Mouse (Mus musculus) forebrain, embryonic 13.5 days (tissue): ENCODE measurements around the gene Mybpc1. TPM values are rescaled to one million over a fixed set of nuclear protein-coding genes. Genes with fewer than 3 reads are reported as not detected.

Experiments used
- ATAC-seq: fragments of 200-750 bp; cut with Nextera tagmentation; 2 replicates; pipeline ENCODE4 v1.8.0; 2017
- H3K27ac ChIP-seq: fragments of 300-500 bp; sonication (generic); 2 replicates; pipeline ENCODE4 v1.5.1; 2015; ENCODE audit warnings: inconsistent platforms, mild to moderate bottlenecking, moderate library complexity
- H3K27me3 ChIP-seq: fragments of 300-500 bp; sonication (generic); 2 replicates; pipeline ENCODE4 v1.6.1; 2015; ENCODE audit warnings: mild to moderate bottlenecking, inconsistent platforms
- H3K36me3 ChIP-seq: fragments of 300-500 bp; sonication (generic); 2 replicates; pipeline ENCODE4 v1.6.1; 2015; ENCODE audit warnings: mild to moderate bottlenecking, inconsistent platforms; ENCODE audit not compliant: poor library complexity, severe bottlenecking
- H3K4me1 ChIP-seq: fragments of 300-500 bp; sonication (generic); 2 replicates; pipeline ENCODE4 v1.6.1; 2015; ENCODE audit warnings: inconsistent platforms
- H3K4me2 ChIP-seq: fragments of 300-500 bp; sonication (generic); 2 replicates; pipeline ENCODE4 v1.6.1; 2015; ENCODE audit warnings: inconsistent platforms, mild to moderate bottlenecking, moderate library complexity
- H3K4me3 ChIP-seq: fragments of 300-500 bp; sonication (generic); 2 replicates; pipeline ENCODE4 v1.5.1; 2015; ENCODE audit warnings: mild to moderate bottlenecking, inconsistent platforms
- H3K9ac ChIP-seq: fragments of 300-500 bp; sonication (generic); 2 replicates; pipeline ENCODE4 v1.6.1; 2015; ENCODE audit warnings: mild to moderate bottlenecking, inconsistent platforms
- H3K9me3 ChIP-seq: fragments of 300-500 bp; sonication (generic); replicated peaks from 2 replicates; pipeline ENCODE4 v1.6.1; 2016; ENCODE audit warnings: inconsistent platforms
- WGBS: fragments of 180-500 bp; shearing (Covaris S2); methylation state at CpG from one replicate; pipeline ENCODE4 v1.1.7; 2015; 5-methylcytosine and 5-hydroxymethylcytosine counted together
- polyA plus RNA-seq: library from polyadenylated mRNA; unstranded; fragments of >200 nt; fragmentation: Nextera tagmentation; extraction: Ambion mirVana; gene quantifications from 2 replicates; pipeline ENCODE4 v1.2.1, GENCODE M21; 2015

Mybpc1 gene
- 0.22 and 0.76 TPM in 2 replicates for polyA plus RNA-seq

- no peak for ATAC-seq
These were observed at the start of gene Mybpc1 for GRCm38 (mm10) chr10:88604943-88605342. TSS of gene Mybpc1 (minus strand) at chr10:88605152.

GRCm38 (mm10) chr10:88645448-88645847 lies 40.5 kb upstream of the Mybpc1 start:
- no peak overlapping the region for H3K9ac ChIP-seq
- no peaks in the 10 kb centered on the region for H3K9me3 ChIP-seq
- WGBS: 81% methylated on average over 5 of the region's 5 CpGs
- no peak overlapping the region for H3K4me3 ChIP-seq
- H3K27me3 ChIP-seq: no peaks in the 10 kb centered on the region
- no peaks in the 10 kb centered on the region for H3K36me3 ChIP-seq
- H3K27ac ChIP-seq: no peak overlapping the region
- no peaks in the 10 kb centered on the region for H3K4me1 ChIP-seq
- no peak for ATAC-seq
- no peak overlapping the region for H3K4me2 ChIP-seq

More at GRCm38 (mm10) chr10:88604943-88605342, at the start of gene Mybpc1:
- Histone ChIP-seq H3K36me3 (no peaks in the 10 kb centered on the region), H3K27ac (no peak within 1 kb of the TSS), H3K9me3 (no peaks in the 10 kb centered on the region), H3K9ac (no peak within 1 kb of the TSS), H3K27me3 (no peaks in the 10 kb centered on the region), H3K4me1 (peaks cover 9% of the 10 kb centered on the region), H3K4me2 (no peak within 1 kb of the TSS), H3K4me3 (no peak within 1 kb of the TSS)
- 62% methylated on average over 16 of the region's 16 CpGs for WGBS

- H3K4me1 ChIP-seq: no peaks in the 10 kb centered on the region
- H3K4me2 ChIP-seq: no peak overlapping the region
- no peak overlapping the region for H3K27ac ChIP-seq
- no peak overlapping the region for H3K4me3 ChIP-seq
- no peaks in the 10 kb centered on the region for H3K27me3 ChIP-seq
- no peak for ATAC-seq
- no peaks in the 10 kb centered on the region for H3K9me3 ChIP-seq
- H3K9ac ChIP-seq: no peak overlapping the region
- H3K36me3 ChIP-seq: no peaks in the 10 kb centered on the region
- 89% methylated on average over 10 of the region's 10 CpGs for WGBS
These were observed 26.5 kb upstream of the Mybpc1 start for GRCm38 (mm10) chr10:88631330-88631953.

DNA sequence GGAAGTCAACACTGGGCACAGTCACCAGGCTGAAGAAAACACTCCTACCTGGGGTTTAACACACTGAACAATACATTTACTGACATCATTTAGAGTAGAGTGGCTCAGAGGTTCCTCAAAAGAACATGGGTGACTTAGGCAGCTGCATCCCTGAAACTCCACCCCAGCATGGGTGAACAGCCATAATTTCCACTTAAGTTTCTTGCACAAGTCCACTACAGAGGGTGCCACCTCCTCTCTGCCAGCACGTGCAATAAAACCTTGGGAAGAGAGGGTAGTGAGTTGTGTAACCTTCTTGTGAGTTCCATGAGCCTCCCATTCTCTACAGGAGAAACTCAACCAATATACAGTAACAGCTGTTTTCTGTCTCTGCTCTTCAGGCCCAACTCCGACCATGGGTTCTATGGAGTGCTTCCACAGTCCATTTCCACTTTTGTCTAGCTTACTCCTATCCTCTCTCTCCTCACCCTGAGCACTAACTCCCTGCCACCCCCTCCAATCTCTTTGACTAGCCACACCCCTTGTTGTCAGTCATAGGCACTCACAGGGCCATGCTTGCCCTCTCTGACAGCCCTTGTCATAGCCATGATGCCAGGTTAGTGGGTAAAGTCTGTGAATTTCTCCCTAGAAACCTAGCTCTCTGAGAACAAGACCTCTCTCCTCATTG lies 25.8 kb upstream of the Mybpc1 start:
- no peak for ATAC-seq
- Histone ChIP-seq H3K9ac (no peak overlapping the region), H3K4me3 (no peak overlapping the region), H3K4me2 (no peak overlapping the region), H3K27ac (no peak overlapping the region), H3K4me1 (no peaks in the 10 kb centered on the region), H3K9me3 (no peaks in the 10 kb centered on the region), H3K36me3 (no peaks in the 10 kb centered on the region), H3K27me3 (no peaks in the 10 kb centered on the region)
- 85% methylated on average over 2 of the region's 2 CpGs for WGBS

- peak; percentile 83 for ATAC-seq
- H3K4me1 ChIP-seq: no peaks in the 10 kb centered on the region
- H3K27me3 ChIP-seq: no peaks in the 10 kb centered on the region
- no peak overlapping the region for H3K4me2 ChIP-seq
- H3K4me3 ChIP-seq: no peak overlapping the region
- WGBS: 55% methylated on average over 4 of the region's 4 CpGs
- no peak overlapping the region for H3K9ac ChIP-seq
- no peak overlapping the region for H3K27ac ChIP-seq
- no peaks in the 10 kb centered on the region for H3K36me3 ChIP-seq
- H3K9me3 ChIP-seq: no peaks in the 10 kb centered on the region
These were observed 22.1 kb upstream of the Mybpc1 start for GRCm38 (mm10) chr10:88627052-88627451.

DNA sequence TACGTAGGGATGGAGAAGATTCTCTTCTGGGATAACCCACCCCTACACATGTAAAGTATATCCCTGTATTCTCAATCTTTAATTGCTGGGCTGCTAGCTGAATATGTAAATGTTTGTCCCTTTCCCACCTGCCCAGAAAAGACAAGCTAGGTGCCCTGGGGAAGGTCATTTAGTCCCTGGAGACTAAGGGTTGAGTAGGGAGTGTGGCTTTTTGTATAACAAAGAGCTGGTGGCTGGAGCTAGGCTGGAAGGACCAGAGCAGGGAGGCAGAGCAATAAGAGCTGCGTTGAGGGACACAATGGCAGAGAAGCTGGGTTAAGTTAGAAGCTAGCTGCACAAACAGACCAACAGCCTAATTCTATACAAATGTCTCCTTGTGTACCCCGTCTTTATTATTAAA lies 21.2 kb upstream of the Mybpc1 start:
- WGBS: 65% methylated on average over 3 of the region's 3 CpGs
- Histone ChIP-seq H3K27ac (no peak overlapping the region), H3K4me3 (no peak overlapping the region), H3K27me3 (no peaks in the 10 kb centered on the region), H3K4me1 (no peaks in the 10 kb centered on the region), H3K36me3 (no peaks in the 10 kb centered on the region), H3K9me3 (no peaks in the 10 kb centered on the region), H3K9ac (no peak overlapping the region), H3K4me2 (no peak overlapping the region)
- no peak for ATAC-seq

DNA sequence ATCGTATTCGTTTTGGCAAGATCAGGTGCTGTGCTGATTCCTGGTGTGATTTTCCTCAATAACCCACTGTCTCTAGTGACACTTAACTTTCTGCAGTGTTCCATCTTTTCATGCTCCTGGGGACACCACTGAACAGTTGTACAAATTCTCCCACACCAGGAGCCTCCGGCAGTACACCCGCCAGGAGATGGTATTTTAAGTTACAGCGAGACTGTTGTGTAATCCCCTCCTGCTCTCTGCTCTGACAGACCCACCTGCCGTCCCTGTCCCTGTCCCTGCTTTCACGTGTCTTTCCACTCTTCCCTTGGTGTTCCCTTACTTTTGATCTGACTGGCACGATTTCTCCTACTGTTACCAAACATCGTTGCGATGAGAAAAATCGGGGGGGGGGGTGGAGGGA lies 19.3 kb upstream of the Mybpc1 start:
- Histone ChIP-seq H3K4me3 (no peak overlapping the region), H3K27ac (no peak overlapping the region), H3K36me3 (no peaks in the 10 kb centered on the region), H3K4me2 (no peak overlapping the region), H3K9me3 (no peaks in the 10 kb centered on the region), H3K9ac (no peak overlapping the region), H3K4me1 (no peaks in the 10 kb centered on the region), H3K27me3 (no peaks in the 10 kb centered on the region)
- 93% methylated on average over 11 of the region's 11 CpGs for WGBS
- no peak for ATAC-seq

DNA sequence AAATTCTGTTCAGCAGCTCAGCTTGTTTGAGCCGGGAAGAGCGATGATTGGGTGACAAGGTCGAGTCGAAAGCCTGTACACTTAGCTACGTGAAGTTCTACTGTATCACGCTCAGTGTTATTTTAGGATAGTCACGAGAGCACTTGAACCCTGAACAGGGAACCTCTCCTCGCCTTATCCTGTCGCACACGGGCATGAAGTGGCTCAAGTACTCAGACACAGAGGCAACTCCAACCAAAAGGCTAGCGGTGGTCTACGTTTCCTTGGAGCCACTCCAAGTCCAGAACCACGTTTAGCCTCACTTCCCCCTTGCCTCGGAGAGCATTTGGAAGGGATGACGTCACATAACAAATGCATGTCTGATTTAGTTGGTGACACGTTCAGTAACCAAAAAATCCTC lies 17.7 kb upstream of the Mybpc1 start:
- no peak overlapping the region for H3K9ac ChIP-seq
- 86% methylated on average over 16 of the region's 16 CpGs for WGBS
- no peak for ATAC-seq

GRCm38 (mm10) chr10:88620809-88621208 lies 15.9 kb upstream of the Mybpc1 start:
- ATAC-seq: no peak
- H3K9ac ChIP-seq: no peak overlapping the region

More for the DNA sequence above, 17.7 kb upstream of the Mybpc1 start:
- Histone ChIP-seq H3K4me2 (no peak overlapping the region), H3K9me3 (no peaks in the 10 kb centered on the region), H3K36me3 (no peaks in the 10 kb centered on the region), H3K4me3 (no peak overlapping the region), H3K27me3 (no peaks in the 10 kb centered on the region), H3K4me1 (no peaks in the 10 kb centered on the region), H3K27ac (no peak overlapping the region)

GRCm38 (mm10) chr10:88613051-88613450 lies 8.1 kb upstream of the Mybpc1 start:
- H3K4me2 ChIP-seq: no peak overlapping the region
- ATAC-seq: no peak
- 89% methylated on average over 11 of the region's 11 CpGs for WGBS
- no peaks in the 10 kb centered on the region for H3K4me1 ChIP-seq
- no peak overlapping the region for H3K4me3 ChIP-seq
- H3K27ac ChIP-seq: no peak overlapping the region
- no peaks in the 10 kb centered on the region for H3K27me3 ChIP-seq
- no peaks in the 10 kb centered on the region for H3K9me3 ChIP-seq
- H3K36me3 ChIP-seq: no peaks in the 10 kb centered on the region
- H3K9ac ChIP-seq: no peak overlapping the region

More at GRCm38 (mm10) chr10:88620809-88621208, 15.9 kb upstream of the Mybpc1 start:
- Histone ChIP-seq H3K27ac (no peak overlapping the region), H3K4me3 (no peak overlapping the region), H3K4me1 (no peaks in the 10 kb centered on the region), H3K27me3 (no peaks in the 10 kb centered on the region), H3K9me3 (no peaks in the 10 kb centered on the region), H3K4me2 (no peak overlapping the region), H3K36me3 (no peaks in the 10 kb centered on the region)
- WGBS: 90% methylated on average over 3 of the region's 3 CpGs

DNA sequence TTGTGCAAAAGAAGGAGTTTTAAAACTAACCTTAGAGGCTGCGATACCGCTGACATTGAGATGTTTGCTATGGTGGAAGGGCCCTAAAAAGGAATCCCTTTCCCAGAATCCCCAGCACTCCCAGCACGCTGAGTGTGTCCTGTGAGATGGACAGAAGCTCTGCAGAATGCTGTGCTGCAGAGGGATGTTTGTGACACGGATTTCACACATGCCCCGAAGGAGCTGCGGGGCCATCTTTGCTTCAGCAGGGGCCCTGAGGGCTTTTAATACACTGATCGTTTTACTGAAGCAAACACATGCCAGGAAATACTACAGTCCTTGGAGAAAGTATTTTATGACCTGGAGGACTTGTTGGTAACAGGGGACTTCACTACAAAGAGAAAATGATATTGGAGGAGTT lies 1.7 kb upstream of the Mybpc1 start:
- Histone ChIP-seq H3K27me3 (no peaks in the 10 kb centered on the region), H3K9me3 (no peaks in the 10 kb centered on the region), H3K4me2 (no peak overlapping the region), H3K27ac (no peak overlapping the region), H3K9ac (no peak overlapping the region), H3K36me3 (no peaks in the 10 kb centered on the region), H3K4me3 (no peak overlapping the region), H3K4me1 (peaks cover 9% of the 10 kb centered on the region)
- no peak for ATAC-seq
- WGBS: 80% methylated on average over 7 of the region's 7 CpGs

GRCm38 (mm10) chr10:88606065-88606464 lies 1.1 kb upstream of the Mybpc1 start:
- Histone ChIP-seq H3K27ac (no peak overlapping the region), H3K27me3 (no peaks in the 10 kb centered on the region), H3K4me1 (peaks cover 9% of the 10 kb centered on the region), H3K4me2 (no peak overlapping the region), H3K9ac (no peak overlapping the region), H3K9me3 (no peaks in the 10 kb centered on the region), H3K4me3 (no peak overlapping the region), H3K36me3 (no peaks in the 10 kb centered on the region)
- ATAC-seq: no peak
- 81% methylated on average over 8 of the region's 8 CpGs for WGBS

DNA sequence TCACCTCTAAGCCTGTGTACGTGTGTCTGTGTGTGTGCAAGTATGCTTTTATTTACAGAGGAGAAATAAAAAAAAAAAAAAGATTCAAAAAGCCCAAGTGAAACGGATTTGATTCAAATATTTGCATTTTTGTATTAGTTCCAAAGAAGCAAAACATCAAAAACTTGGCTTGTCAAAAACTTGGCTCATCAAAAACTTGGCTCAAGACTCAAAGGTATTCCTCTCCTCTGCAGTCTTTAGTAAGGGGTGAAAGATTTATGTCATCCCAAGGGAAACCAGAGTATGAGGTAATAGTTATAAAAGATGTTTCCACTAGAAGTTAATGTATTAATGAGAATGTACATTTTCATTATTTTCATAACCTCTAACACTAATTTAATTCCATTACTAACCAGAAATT lies 1.2 kb downstream of the Mybpc1 start:
- no peak overlapping the region for H3K27ac ChIP-seq
- ATAC-seq: no peak
- H3K36me3 ChIP-seq: no peaks in the 10 kb centered on the region
- H3K9me3 ChIP-seq: no peaks in the 10 kb centered on the region
- WGBS: 51% methylated on average over 2 of the region's 2 CpGs
- no peak overlapping the region for H3K4me3 ChIP-seq
- H3K27me3 ChIP-seq: no peaks in the 10 kb centered on the region
- no peak overlapping the region for H3K9ac ChIP-seq
- H3K4me1 ChIP-seq: peaks cover 9% of the 10 kb centered on the region
- H3K4me2 ChIP-seq: no peak overlapping the region
